Mouse (Mus musculus): ENCODE measurements at regions not wholly inside any gene's neighbourhood (a gene's known extent, or its start where the extent isn't known, plus 50 kb on each side); places are given as distances from the start of the nearest gene placed in this dataset.

DNA sequence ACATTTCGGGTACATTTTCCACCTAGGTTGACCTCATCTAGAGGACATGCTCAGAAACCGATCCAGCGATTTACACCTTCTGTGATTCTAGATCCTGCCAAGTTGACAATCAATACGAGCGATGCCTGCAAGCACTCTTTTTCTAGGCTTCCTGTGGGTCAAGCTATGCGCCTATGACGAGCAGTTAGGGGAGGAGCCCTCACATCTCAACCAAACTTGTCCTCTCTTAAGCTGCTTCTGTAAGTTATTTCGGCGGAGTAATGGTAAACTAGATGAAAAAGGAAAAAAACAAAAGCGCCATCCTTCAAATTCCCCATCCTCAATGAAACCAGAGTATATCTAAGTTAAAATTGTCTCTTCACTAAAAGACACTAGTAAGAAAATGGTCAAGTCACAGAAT lies 858.5 kb downstream of the Zfp704 start:
- TF ChIP-seq POLR2A (IDR thresholded peaks at IDR 0.05; ENCODE audit: borderline replicate concordance, low read depth, low read length) = no peak
- no peak for TF ChIP-seq CTCF (IDR thresholded peaks at IDR 0.05; ENCODE audit: low read depth, low read length)

Measured in bone marrow macrophage, adult 2 months (primary cell).